Mouse (Mus musculus) MEL (cell line): ENCODE measurements around the gene Wbp4. TPM values are rescaled to one million over a fixed set of nuclear protein-coding genes. Genes with fewer than 3 reads are reported as not detected.
A peak's percentile ranks its signal among the peaks of the same experiment; 100 is the strongest.

ENCODE experiments used
- DNase-seq: peaks from one replicate; pipeline ENCODE4 v3.0.0; 2011; ENCODE audit warnings: low read depth, low spot score
- H3K27ac ChIP-seq: 2 replicates; pipeline ENCODE4 v1.5.1; 2012; ENCODE audit warnings: low read depth, mild to moderate bottlenecking, control low read depth, low read length, moderate library complexity; ENCODE audit not compliant: control insufficient read depth
- H3K27me3 ChIP-seq, 2 experiments: fragments of 150-350 bp in 1 of 2; sonication (generic) in 1 of 2; 2 replicates each; pipeline ENCODE4 v1.6.1; 2012; ENCODE audit warnings: low read length in 2 of 2, mild to moderate bottlenecking in 2 of 2, improper control_type of control experiment in 1 of 2, moderate library complexity in 1 of 2; ENCODE audit not compliant: insufficient read depth in 2 of 2, control insufficient read depth in 1 of 2
- H3K36me3 ChIP-seq, 2 experiments: 2 replicates each; pipeline ENCODE4 v1.6.1; 2012 to 2014; ENCODE audit warnings: low read length in 2 of 2, improper control_type of control experiment in 1 of 2, inconsistent platforms in 1 of 2, mild to moderate bottlenecking in 1 of 2; ENCODE audit not compliant: insufficient read depth in 2 of 2, control insufficient read depth in 1 of 2
- H3K4me1 ChIP-seq, 2 experiments: fragments of 150-350 bp in 1 of 2; sonication (generic) in 1 of 2; 2 replicates each; pipeline ENCODE4 v1.6.1; 2012; ENCODE audit warnings: low read length in 2 of 2, improper control_type of control experiment in 1 of 2, mild to moderate bottlenecking in 1 of 2; ENCODE audit not compliant: insufficient read depth in 2 of 2, control insufficient read depth in 1 of 2
- H3K4me3 ChIP-seq, 2 experiments: fragments of 150-350 bp in 1 of 2; sonication (generic) in 1 of 2; 2 replicates each; pipeline ENCODE4 v1.5.1; 2012; ENCODE audit warnings: low read depth in 2 of 2, low read length in 2 of 2, mild to moderate bottlenecking in 2 of 2, moderate library complexity in 2 of 2, control low read depth in 1 of 2, improper control_type of control experiment in 1 of 2; ENCODE audit not compliant: control insufficient read depth in 1 of 2, insufficient read depth in 1 of 2
- H3K79me2 ChIP-seq: 2 replicates; pipeline ENCODE4 v1.6.1; 2012; ENCODE audit warnings: mild to moderate bottlenecking, low read length, moderate library complexity; ENCODE audit not compliant: control insufficient read depth, poor library complexity, insufficient read depth
- H3K9ac ChIP-seq: 2 replicates; pipeline ENCODE4 v1.6.1; 2012; ENCODE audit warnings: low read depth, mild to moderate bottlenecking, control low read depth, low read length, moderate library complexity; ENCODE audit not compliant: control insufficient read depth, poor library complexity, severe bottlenecking
- H3K9me3 ChIP-seq: fragments of 150-350 bp; sonication (generic); replicated peaks from 2 replicates; pipeline ENCODE4 v1.6.1; 2012; ENCODE audit warnings: mild to moderate bottlenecking, low read length, improper control_type of control experiment, moderate library complexity; ENCODE audit not compliant: insufficient read depth
- BHLHE40 ChIP-seq: IDR thresholded peaks from 2 replicates; pipeline ENCODE4 v1.6.1; 2012; ENCODE audit warnings: low read depth, mild to moderate bottlenecking, inconsistent platforms, low read length, improper control_type of control experiment, borderline replicate concordance
- CHD1 ChIP-seq: IDR thresholded peaks from 2 replicates; pipeline ENCODE4 v1.6.1; 2012; ENCODE audit warnings: low read depth, mild to moderate bottlenecking, inconsistent platforms, low read length, improper control_type of control experiment
- CTCF ChIP-seq, 3 experiments: IDR thresholded peaks in 2 of 3; conservative IDR thresholded peaks in 1 of 3; 2 replicates each; pipeline ENCODE4 v1.5.1; 2011 to 2012; ENCODE audit warnings: low read length in 3 of 3, low read depth in 2 of 3, mild to moderate bottlenecking in 2 of 3, improper control_type of control experiment in 1 of 3, inconsistent platforms in 1 of 3, mixed read lengths in 1 of 3, moderate library complexity in 1 of 3; ENCODE audit not compliant: control insufficient read depth in 1 of 3, insufficient read depth in 1 of 3, poor library complexity in 1 of 3, severe bottlenecking in 1 of 3
- E2F4 ChIP-seq: IDR thresholded peaks from 2 replicates; pipeline ENCODE4 v1.6.1; 2011; ENCODE audit warnings: low read depth, low read length, improper control_type of control experiment, borderline replicate concordance
- ELF1 ChIP-seq: IDR thresholded peaks from 2 replicates; pipeline ENCODE4 v1.6.1; 2014; ENCODE audit warnings: low read depth, mild to moderate bottlenecking, inconsistent platforms, low read length, improper control_type of control experiment, moderate library complexity
- ETS1 ChIP-seq: IDR thresholded peaks from 2 replicates; pipeline ENCODE4 v1.6.1; 2012; ENCODE audit warnings: low read depth, mild to moderate bottlenecking, inconsistent platforms, low read length, improper control_type of control experiment, moderate library complexity
- GABPA ChIP-seq: IDR thresholded peaks from 2 replicates; pipeline ENCODE4 v1.6.1; 2012; ENCODE audit warnings: low read depth, mild to moderate bottlenecking, inconsistent platforms, low read length, improper control_type of control experiment, moderate library complexity
- HCFC1 ChIP-seq: IDR thresholded peaks from 2 replicates; pipeline ENCODE4 v1.6.1; 2012; ENCODE audit warnings: low read depth, mild to moderate bottlenecking, inconsistent platforms, low read length, improper control_type of control experiment, moderate library complexity
- MAZ ChIP-seq: IDR thresholded peaks from 2 replicates; pipeline ENCODE4 v1.6.1; 2012; ENCODE audit warnings: low read depth, mild to moderate bottlenecking, inconsistent platforms, low read length, improper control_type of control experiment
- MEF2A ChIP-seq: IDR thresholded peaks from 2 replicates; pipeline ENCODE4 v1.6.1; 2014; ENCODE audit warnings: low read depth, mild to moderate bottlenecking, inconsistent platforms, low read length, improper control_type of control experiment; ENCODE audit not compliant: poor library complexity, insufficient replicate concordance, severe bottlenecking; ENCODE audit errors: extremely low read depth
- MXI1 ChIP-seq: IDR thresholded peaks from 2 replicates; pipeline ENCODE4 v1.6.1; 2011; ENCODE audit warnings: mild to moderate bottlenecking, low read depth, low read length, improper control_type of control experiment
- MYB ChIP-seq: IDR thresholded peaks from 2 replicates; pipeline ENCODE4 v1.6.1; 2011; ENCODE audit warnings: mild to moderate bottlenecking, low read depth, low read length, improper control_type of control experiment
- NELFE ChIP-seq: IDR thresholded peaks from 2 replicates; pipeline ENCODE4 v1.6.1; 2011; ENCODE audit warnings: low read depth, low read length, improper control_type of control experiment
- POLR2AphosphoS2 ChIP-seq: IDR thresholded peaks from 2 replicates; pipeline ENCODE4 v1.6.1; 2011; ENCODE audit warnings: low read length, improper control_type of control experiment
- POLR2AphosphoS5 ChIP-seq: IDR thresholded peaks from 2 replicates; pipeline ENCODE4 v1.6.1; 2012; ENCODE audit warnings: low read depth, borderline replicate concordance, mild to moderate bottlenecking, inconsistent platforms, low read length, moderate library complexity, mixed read lengths
- SIN3A ChIP-seq: IDR thresholded peaks from 2 replicates; pipeline ENCODE4 v1.6.1; 2012; ENCODE audit warnings: low read length, improper control_type of control experiment, inconsistent platforms
- SMC3 ChIP-seq: IDR thresholded peaks from 2 replicates; pipeline ENCODE4 v1.6.1; 2011; ENCODE audit warnings: low read depth, low read length, improper control_type of control experiment
- TAL1 ChIP-seq: IDR thresholded peaks from 2 replicates; pipeline ENCODE4 v1.6.1; 2012; ENCODE audit warnings: mild to moderate bottlenecking, inconsistent platforms, low read length, moderate library complexity, mixed read lengths
- TBP ChIP-seq: IDR thresholded peaks from 2 replicates; pipeline ENCODE4 v1.8.0; 2011; ENCODE audit warnings: low read depth, low read length, improper control_type of control experiment
- TCF12 ChIP-seq: IDR thresholded peaks from 2 replicates; pipeline ENCODE4 v1.6.1; 2014; ENCODE audit warnings: low read depth, mild to moderate bottlenecking, inconsistent platforms, low read length, improper control_type of control experiment, moderate library complexity
- USF2 ChIP-seq, 2 experiments: IDR thresholded peaks; 2 replicates each; pipeline ENCODE4 v1.6.1; 2011 to 2012; ENCODE audit warnings: improper control_type of control experiment in 2 of 2, low read length in 2 of 2, borderline replicate concordance in 1 of 2, inconsistent platforms in 1 of 2, low read depth in 1 of 2, mild to moderate bottlenecking in 1 of 2; ENCODE audit not compliant: insufficient read depth in 1 of 2
- ZMIZ1 ChIP-seq: IDR thresholded peaks from 2 replicates; pipeline ENCODE4 v1.6.1; 2012; ENCODE audit warnings: low read depth, mild to moderate bottlenecking, inconsistent platforms, low read length, improper control_type of control experiment, moderate library complexity
- ZNF384 ChIP-seq: IDR thresholded peaks from 2 replicates; pipeline ENCODE4 v1.6.1; 2012; ENCODE audit warnings: low read depth, mild to moderate bottlenecking, inconsistent platforms, low read length, improper control_type of control experiment
- polyA plus RNA-seq, 2 experiments: library from polyadenylated mRNA; stranded (reverse) in 1 of 2; unstranded in 1 of 2; fragments of >175 nt in 1 of 2; fragments of >200 nt in 1 of 2; gene quantifications; 2 replicates each; pipeline versions ENCODE4 v1.2.1 to v1.2.4; 2012; ENCODE audit warnings: low replicate concordance in 2 of 2, low read depth in 1 of 2; ENCODE audit not compliant: insufficient read length in 2 of 2, insufficient read depth in 1 of 2, missing spikeins in 1 of 2
- total RNA-seq: library from RNA; depleted of rRNA; stranded (reverse); fragments of 300-350 nt; gene quantifications from 2 replicates; pipeline ENCODE4 v1.2.3, GENCODE M21; 2012

Wbp4 gene
- total and polyA plus RNA-seq, 3 experiments = 15.9 to 87.6 (median 22.1) TPM

GRCm38 (mm10) chr14:79517185-79517740 lies 35.9 kb upstream of the Wbp4 start:
- no peak for DNase-seq
- Histone ChIP-seq H3K36me3 (peaks cover 0 to 33% of the 10 kb centered on the region in 2 experiments; a peak in 2 of 4 replicates), H3K79me2 (peaks cover 47% of the 10 kb centered on the region), H3K4me3 (peak overlapping the region; percentile 74 to 94), H3K27ac (peak overlapping the region; percentile 97), H3K9me3 (no peaks in the 10 kb centered on the region), H3K9ac (peak overlapping the region; percentile 84), H3K4me1 (peaks cover 22% of the 10 kb centered on the region in 2 experiments), H3K27me3 (no peaks in the 10 kb centered on the region)
- TF ChIP-seq TAL1 = no peak
- 0 out of 2 replicates have a peak, but pooled peaks have one; percentile 19 for TF ChIP-seq MXI1

GRCm38 (mm10) chr14:79516751-79517150 lies 35.4 kb upstream of the Wbp4 start:
- H3K4me1 ChIP-seq = peaks cover 18 to 20% of the 10 kb centered on the region in 2 experiments
- H3K27me3 ChIP-seq = no peaks in the 10 kb centered on the region
- TF ChIP-seq BHLHE40 (0 out of 2 replicates have a peak, but pooled peaks have one; percentile 8), HCFC1 (no peak)
- peaks cover 42% of the 10 kb centered on the region for H3K79me2 ChIP-seq
- peak; percentile 59 for DNase-seq
- H3K9me3 ChIP-seq = no peaks in the 10 kb centered on the region
- H3K9ac ChIP-seq = peak overlapping the region; percentile 84
- H3K27ac ChIP-seq = peak overlapping the region; percentile 97
- peaks cover 0 to 33% of the 10 kb centered on the region in 2 experiments; a peak in 2 of 4 replicates for H3K36me3 ChIP-seq
- peak overlapping the region; percentile 74 to 94 for H3K4me3 ChIP-seq

- DNase-seq = peak; percentile 84
- H3K79me2 ChIP-seq = peaks cover 39% of the 10 kb centered on the region
- H3K9me3 ChIP-seq = no peaks in the 10 kb centered on the region
- peak overlapping the region; percentile 84 for H3K9ac ChIP-seq
- peak overlapping the region; percentile 97 for H3K27ac ChIP-seq
- H3K36me3 ChIP-seq = peaks cover 0 to 31% of the 10 kb centered on the region in 2 experiments; a peak in 2 of 4 replicates
- peak overlapping the region; percentile 74 to 94 for H3K4me3 ChIP-seq
- H3K4me1 ChIP-seq = peaks cover 15 to 16% of the 10 kb centered on the region in 2 experiments
- H3K27me3 ChIP-seq = no peaks in the 10 kb centered on the region
- TF ChIP-seq USF2 (IDR thresholded peaks at IDR 0.05; ENCODE audit: borderline replicate concordance in 1 of 2, insufficient read depth in 1 of 2, low read depth in 1 of 2, low read length in 2 of 2) = no peak
- TF ChIP-seq TBP = peak; percentile 48; the same call in 1 of the 2 replicates
- 0 out of 2 replicates have a peak, but pooled peaks have one; percentile 22 for TF ChIP-seq ELF1
- TF ChIP-seq ETS1 = peak; percentile 46; the same call in 1 of the 2 replicates
- TF ChIP-seq ZMIZ1 = 0 out of 2 replicates have a peak, but pooled peaks have one; percentile 19
- TF ChIP-seq TCF12 = 0 out of 2 replicates have a peak, but pooled peaks have one; percentile 17
- no peak for TF ChIP-seq POLR2AphosphoS5
- peak; percentile 49; the same call in 1 of the 2 replicates for TF ChIP-seq HCFC1
- TF ChIP-seq CTCF (IDR thresholded peaks at IDR 0.05 in 2 of 3, conservative IDR thresholded peaks at IDR 0.05 in 1 of 3; ENCODE audit: control insufficient read depth in 1 of 3, insufficient read depth in 1 of 3, low read depth in 2 of 3, low read length in 3 of 3, poor library complexity in 1 of 3, severe bottlenecking in 1 of 3) = no peak
- TF ChIP-seq POLR2AphosphoS2 = no peak
- peak; percentile 40 for TF ChIP-seq NELFE
- TF ChIP-seq SMC3 = no peak
- TF ChIP-seq E2F4 = 0 out of 2 replicates have a peak, but pooled peaks have one; percentile 14
- no peak for TF ChIP-seq MEF2A
- TF ChIP-seq MAZ = 0 out of 2 replicates have a peak, but pooled peaks have one; percentile 13
- TF ChIP-seq MYB = no peak
- TF ChIP-seq CHD1 = peak; percentile 17; the same call in 1 of the 2 replicates
- TF ChIP-seq SIN3A = peak; percentile 10; the same call in 1 of the 2 replicates
- no peak for TF ChIP-seq GABPA
- no peak for TF ChIP-seq TAL1
- no peak for TF ChIP-seq MXI1
- TF ChIP-seq ZNF384 = peak; percentile 66
These were observed 34.9 kb upstream of the Wbp4 start for GRCm38 (mm10) chr14:79516243-79516610.
